Mouse (Mus musculus) gonadal fat pad, adult 2 months (tissue): ENCODE results near the gene Clasp1. TPM values are rescaled to one million over a fixed set of nuclear protein-coding genes. Genes with fewer than 3 reads are reported as not detected.

ENCODE experiments used
- DNase-seq: peaks from one replicate; pipeline ENCODE4 v3.0.0-alpha.2; 2012; ENCODE audit warnings: low read depth
- polyA plus RNA-seq: library from polyadenylated mRNA; depleted of rRNA; stranded (reverse); fragments of >200 nt; gene quantifications from 2 replicates; pipeline ENCODE4 v1.2.3, GENCODE M21; 2012; rRNA removed

Clasp1 gene
- 19.1 and 23.2 TPM in 2 replicates for polyA plus RNA-seq

DNA sequence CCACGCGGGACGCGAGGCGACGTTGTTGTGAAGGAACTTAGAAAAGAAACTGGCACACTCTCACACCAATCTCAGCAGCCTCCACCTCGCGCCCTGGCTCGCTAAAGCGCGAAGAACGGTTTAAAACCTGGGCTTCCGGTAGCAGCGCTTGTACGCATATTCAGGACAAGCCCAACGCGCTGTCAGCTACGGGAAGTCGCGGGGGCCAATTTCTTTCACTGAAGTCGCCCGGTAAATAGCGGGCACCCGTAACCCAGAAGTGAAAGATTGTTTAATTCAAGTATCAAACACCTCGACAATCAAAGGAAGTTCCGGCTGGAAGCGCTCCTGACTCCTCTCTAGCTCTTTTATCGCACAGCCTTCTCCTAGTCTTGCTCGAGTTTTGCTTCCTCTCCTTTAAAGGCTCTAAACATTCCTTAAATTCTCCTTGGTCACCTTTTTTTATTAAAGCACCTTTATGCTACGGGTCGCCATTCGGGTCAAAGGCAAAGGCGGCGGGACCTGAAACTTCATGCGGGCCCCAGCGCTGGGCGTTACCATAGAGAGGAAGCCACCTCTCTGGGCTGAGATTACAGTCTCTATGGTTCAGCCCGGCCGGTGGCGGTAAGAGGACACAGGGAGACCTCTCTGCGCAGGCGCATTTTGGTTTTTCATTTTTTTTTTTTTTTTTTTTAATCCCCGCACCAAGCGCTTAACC, at the start of gene Clasp1:
Gene Clasp1 (plus strand): TSS at position 302 of the 697 bp plus-strand sequence.
- peak; percentile 92 for DNase-seq

DNA sequence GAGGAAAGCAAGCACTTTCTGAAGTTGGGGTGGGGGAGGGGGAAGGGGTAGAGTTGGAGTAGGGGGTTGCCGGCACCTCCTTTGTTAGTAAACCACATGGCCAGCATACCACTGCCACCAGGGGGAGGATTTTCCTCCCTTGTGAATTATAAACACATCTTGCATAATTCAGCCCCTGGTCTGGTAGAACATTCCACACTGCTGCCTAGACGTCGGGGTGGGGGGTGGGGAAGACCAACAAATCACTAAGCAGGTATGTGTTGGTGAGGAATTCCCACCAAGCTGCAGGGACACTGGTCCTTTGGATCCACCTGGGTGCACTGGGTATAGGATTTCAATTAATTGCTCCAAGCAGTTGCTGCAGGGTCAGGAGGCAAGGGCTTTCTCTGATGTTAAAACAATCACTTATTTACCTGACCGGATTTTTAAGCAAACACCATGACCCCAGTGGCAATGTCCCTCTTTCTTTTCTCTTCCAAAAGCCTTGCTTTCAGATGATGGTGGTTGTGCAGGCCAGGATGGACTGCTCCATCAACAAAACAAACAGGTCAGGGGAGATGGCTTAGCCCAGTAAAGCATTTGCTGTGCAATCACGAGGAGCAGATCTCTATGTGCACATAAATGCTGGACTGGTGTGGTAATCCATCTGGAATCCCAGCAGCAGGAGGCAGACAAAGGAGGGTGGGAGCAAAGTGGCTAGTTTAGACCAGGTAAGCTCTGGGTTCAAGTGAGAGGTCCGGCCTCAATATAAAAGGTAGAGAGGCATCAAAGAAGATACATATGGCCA, 45.0 kb upstream of the Clasp1 start:
- no peak for DNase-seq

DNA sequence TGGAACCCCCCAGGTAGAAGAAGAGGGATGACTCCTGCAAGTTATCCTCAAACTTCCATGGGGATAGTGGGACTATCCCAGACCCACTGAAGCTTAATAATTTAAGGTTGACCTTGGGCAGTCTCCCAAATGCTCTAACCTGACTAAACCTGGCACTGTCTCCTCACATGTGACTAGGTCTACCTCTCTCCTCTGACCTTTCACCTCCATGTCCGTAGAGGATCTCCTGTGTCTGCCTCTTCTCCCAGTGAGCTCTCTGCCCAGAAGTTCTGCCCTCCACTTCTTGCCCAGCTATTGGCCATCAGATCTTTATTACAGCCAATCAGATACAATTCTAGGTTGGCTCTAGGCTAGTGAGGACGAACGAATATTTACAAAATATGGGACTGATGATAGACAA, 38.9 kb upstream of the Clasp1 start:
- no peak for DNase-seq

DNA sequence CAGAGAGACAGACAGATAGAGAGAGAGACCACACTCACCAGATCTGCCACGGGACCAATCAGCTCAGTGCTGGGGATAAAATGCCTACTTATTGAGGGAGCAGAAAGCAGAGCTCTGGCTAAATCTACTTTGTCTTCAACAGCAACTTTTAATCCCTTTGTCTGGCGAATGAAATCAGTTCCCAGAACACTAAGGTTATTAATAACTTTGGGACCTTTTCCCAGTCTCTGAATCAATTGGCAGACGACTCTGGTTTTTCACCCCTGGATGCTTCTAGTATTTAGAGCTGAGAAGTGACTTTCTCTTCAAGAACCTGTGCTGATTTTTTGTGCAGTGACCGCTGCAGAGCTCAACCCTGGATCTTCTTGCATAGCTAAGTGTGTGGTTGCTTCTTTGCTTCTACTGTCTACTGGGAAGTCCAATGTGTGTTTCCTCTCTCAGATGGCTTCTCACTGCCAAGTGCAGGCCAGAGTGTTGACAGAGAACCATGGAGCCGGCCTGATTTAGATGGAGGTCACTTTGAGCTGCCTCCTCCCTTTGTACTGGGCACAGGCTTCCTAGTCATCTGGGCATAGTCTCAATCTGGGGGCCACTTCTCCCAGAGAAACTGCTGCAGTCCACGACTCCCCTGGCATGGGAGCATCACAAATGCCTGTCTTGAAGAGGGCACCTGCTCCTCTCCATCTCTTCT, 29.6 kb upstream of the Clasp1 start:
- no peak for DNase-seq

DNA sequence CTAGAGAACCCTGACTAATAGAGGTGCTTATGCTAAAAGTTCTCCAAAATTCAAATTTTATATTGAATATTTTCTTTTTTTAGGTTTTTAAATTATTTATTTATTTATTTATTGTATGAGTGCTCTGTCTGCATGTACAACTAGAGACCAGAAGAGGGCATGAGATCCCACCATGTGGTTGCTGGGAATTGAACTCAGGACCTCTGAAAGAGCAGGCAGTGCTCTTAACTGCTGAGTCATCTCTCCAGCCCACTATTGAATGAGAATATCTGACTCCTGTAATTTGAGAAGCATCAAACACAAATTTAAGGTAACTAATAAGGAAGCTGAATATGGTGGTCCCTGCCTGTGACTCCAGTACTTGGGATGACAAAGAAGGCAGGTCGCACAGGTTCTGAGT, 20.9 kb upstream of the Clasp1 start:
- DNase-seq = no peak

DNA sequence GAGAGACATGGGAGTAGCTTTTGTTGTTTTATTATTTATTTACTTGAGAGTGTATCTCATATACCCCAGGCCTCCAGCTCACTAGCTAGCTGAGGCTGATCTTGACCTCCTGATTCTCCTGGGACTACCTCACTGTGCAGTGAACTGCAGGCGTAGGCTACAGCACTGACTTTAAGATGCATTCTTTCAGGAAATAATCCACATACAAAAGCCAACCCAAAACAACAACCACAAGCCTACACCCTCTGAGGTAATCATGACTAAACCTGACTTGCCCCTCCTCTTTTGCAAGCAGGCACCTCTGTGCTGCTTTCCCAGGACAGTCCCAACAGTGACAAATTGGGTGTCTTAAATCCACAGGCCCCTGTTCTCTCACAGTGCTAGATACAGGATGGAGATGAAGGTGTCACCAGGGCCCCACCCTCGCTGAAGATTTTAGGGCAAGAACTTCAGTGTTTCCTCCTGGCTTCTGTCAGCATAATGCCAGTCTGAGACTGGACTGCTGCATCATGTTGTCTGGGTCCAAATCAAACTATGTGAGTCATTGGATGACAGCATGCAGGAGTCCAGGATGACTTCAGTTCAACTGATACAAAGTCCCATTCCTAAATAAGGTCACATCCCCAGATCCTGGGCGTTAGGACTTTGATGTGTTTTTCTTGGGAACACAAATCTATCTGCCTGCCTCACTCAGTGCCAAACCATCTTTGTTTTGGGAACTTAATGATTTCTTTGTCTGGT, 20.0 kb upstream of the Clasp1 start:
- no peak for DNase-seq

DNA sequence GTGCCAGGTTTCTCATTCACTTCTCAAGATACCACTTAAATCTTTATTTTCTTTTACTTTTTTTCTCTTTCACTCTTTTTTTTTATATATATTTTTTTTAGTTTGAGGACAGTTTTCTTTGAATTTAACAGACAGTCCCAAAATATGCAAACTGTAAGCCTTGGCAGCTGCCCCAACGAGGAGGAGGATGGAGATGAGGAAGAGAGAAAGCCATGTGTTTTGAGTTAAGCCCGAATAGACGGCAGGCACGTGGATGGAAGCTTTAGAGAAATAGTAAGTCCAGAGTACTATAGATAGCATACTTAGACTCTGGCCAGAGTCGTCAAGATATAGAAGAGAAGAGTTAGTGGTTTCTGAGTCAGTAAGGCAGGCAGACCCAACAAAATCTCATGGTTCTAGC, 11.1 kb upstream of the Clasp1 start:
- DNase-seq = no peak

DNA sequence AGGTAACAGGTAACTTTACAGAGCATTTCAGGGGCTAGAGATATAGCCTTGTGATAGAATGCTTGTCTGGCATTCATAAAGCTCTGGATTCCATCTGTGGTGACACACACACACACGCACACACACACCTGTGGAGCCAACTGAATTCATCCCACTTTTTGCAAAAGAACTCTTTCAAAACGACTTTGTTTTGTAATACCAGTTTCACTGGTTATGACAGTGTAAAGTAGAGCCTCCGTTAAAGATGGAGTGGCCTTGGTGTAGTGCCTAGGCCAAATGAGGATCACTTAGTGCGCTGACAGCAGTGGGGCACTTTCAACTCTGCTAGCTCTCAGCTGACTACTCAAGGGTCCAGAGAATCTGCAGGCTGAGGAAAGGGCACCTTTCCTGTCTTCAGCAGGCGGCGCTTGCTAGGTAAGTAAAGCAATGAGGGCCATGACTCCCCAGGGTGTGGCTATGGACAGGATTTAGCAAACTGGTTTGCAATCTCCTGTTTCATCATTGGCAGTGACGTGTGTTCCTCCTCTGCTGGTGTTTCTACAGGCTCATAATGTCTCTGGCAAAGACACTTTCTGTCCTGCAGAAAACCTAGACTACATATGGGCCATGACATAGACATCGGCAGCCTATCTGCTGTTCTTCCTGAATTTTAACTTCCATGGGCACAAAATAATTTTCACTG, 8.6 kb upstream of the Clasp1 start:
- DNase-seq = no peak

DNA sequence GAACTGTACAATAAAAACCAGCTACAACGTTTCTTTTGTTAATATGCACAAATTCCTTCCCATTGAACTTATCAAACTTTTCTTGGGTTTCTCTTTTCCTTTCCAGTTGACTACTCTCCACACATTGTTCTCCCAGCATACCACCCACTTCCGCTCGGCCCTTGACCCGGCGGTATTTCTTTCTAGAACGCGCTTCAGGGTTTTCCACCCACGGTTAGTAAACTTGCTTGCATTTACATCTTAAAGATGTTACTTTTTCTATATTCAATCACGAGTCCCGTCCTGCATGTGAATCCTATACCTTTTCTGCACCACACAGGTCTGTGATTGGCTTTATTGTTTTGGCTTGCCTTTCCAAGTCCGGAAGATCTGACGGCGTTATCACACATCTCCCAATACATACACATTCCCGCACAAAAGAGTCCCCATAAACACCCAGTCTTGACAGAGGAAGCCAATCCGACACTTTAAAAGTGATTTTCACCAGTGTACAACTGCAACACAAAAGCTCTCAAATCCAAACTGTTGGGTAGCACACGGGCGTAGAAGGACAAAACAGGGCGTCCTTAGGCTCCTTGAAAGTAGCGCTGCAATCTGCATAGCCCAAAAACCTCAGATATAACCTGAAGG, 616 bp upstream of the Clasp1 start:
- no peak for DNase-seq

DNA sequence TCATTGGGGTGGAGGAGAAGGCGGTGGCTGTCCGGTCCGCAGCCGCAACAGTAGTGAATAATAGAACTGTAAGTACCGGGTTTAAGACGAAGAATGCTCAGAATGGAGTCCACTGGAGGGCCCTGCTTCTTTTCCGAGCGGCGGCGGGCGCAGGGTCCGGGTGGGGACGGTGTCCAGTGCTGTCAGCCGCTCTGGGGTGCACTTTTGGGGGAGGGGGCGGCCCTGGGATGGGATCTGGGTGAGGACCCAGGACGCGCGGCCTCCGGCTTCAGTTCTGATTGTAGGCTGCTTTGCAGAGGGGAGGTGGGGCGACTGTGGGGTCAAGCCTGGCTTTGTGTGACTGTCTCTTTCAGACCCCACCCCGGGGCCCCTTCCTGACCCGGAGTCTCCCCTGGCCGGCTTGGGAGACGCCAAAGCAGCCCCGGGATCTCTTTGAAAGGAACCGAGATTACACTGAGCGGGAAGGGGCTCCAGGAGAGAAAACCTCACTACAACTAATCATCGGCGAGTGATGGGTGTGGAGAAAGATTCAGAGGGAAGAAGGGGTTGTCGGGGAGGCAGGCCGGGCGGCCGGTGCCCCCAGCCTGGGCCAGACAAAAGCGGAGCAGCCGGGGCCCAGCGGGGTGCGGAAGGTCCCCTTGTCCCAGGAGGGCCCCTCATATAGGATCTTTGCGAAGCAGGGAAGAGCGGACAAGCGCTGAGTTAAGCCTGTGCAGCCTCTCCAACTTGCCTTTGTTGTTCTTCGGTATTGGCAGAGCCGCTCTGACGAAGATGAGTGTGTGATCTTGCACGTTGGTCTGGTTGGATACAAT, 802 bp downstream of the Clasp1 start:
- no peak for DNase-seq

DNA sequence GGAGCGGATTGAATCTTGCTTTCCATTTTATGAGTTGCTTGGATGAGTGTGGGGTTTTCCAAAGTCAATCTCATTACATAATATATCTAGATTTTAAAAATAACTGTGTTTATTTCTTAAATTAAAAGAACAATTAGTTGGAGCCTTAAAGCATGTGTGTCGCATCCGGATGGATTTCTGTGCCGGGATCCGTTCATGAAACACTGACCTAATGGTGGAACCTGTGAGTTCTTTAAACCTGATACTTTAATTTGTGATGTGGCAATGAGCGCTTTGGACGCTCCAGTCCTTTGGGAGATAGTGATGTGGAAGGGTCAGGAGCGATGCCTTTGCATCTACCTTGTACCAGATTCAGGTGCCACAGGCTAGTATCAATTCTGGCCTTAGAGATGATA, 1.4 kb downstream of the Clasp1 start:
- no peak for DNase-seq

DNA sequence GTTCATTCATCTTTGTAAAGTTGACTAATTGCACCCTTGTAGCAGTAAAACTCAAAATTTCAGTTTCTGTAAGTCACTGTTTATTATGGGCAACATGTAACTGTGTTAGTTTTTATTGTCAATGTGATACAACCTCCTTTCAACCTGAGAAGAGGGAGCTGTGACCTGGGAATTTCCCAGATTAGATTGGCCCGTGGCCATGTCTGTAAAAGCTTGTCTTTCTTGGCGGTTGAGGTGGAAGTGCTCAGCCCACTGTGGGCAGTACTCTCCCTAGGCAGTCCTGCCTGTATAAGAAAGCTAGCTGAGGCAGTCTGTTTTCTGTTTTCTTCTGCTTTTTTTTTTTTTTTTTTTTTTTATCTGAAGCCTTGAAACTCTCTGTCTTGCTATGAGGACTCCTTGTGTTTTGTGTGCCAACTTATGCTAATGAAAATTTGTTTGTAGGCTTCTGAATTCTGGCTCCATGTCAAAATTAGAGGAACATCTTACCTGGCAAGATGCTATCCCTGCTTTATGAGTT, 2.1 kb downstream of the Clasp1 start:
- DNase-seq = no peak

DNA sequence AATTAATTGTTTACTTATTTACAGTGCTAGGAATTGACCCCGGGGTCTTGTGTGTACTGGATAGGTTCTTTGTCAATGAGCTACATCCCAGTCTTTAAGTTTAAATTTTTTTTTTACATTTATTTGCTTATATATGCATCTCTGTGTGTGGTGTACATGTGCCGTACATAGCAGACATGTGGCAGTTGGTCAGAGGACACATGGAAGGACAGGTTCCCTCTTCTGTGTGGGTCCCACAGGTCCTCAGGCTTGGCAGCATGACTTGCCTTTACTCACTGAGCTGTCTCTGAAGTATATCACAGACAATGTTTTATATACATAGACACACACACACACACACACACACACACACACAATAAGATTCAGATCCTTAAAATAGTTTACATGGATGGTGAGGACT, 3.4 kb downstream of the Clasp1 start:
- no peak for DNase-seq

DNA sequence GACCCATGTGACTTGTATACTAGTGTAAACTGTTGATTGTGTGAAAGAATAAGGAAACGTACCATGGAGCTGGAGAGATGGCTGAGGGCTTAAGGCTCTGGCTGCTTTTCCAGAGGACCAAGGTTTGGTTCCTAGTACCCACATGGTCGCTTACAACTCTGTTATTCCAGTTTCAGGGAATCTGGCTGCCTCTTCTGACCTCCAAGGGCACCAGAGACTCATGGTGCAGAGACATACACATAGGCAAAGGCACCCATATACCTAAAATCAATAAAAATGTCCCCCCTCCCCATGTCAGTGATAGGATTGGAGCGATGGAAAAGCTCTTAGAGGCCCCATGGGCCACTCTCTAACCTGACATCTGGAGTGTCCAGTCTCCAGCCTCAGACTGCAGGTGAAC, 5.1 kb downstream of the Clasp1 start:
- no peak for DNase-seq

DNA sequence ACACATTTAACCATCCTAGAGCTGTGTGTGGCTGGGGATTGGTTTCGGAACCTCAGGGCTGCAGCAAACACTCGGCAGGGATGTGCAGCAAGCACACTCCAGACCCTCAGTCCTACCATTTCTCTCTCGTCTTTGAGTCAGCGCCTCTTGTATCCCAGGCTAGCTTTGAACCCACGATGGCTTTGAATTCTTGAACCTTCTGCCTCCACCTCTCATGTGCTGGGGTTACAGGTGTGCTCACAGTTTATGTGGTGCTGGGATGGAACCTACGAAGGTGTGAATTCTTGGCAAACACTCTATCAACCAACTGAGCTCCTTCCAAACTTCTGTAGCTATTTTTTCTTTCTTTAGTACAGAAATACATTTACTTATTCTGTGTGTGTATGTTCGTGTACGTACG, 9.0 kb downstream of the Clasp1 start:
- DNase-seq = no peak

DNA sequence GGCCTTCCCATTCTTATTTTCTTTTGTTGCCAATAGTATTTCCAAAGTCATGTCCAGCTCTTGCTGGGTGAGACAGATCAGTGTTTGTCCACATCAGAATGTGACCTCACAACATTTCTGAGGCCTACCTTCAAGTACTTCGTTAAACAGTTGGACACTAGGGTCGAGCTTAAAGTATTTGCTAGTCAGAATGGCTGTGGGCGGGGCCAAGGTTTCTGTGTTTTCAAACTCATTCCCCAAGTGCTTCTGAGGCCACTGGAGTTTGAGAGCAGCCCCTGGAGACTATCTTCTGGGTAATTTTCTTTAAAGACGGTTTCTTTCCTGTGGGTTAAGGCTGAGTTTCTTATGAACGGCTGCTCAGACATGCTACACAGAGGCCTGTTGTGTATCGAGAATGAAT, 9.7 kb downstream of the Clasp1 start:
- no peak for DNase-seq

DNA sequence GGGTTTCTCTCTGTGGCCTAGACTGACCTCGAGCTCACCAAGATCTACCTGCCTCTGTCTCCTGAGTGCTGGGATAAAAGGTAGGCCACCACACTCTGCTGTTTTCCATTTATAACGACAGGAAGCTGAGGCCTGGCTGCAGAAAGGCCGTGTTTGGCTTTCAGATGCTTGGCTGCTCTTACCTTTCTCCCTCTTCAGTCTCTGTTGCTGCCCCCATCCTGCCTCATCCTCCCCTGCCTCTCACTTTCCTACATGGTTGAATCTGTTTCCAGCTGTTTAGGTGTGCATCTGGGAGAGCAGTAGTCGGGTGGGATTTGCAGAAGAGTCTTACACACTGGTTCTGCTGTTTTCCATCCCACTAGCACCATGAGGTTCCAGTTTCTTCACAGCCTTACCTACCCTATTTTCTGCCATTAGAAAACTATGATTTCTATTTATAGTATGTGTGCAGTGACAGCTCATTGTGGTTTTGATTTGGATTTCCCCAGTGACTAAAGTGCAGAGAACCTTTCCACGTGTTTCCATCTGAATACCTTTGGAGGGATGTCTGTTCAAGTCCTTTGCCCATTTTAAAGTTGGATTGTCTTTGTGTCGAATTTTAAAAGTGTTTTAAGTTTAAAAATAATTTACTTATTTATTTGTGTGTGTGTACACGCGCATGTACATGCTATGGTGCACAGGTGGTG, 10.9 kb downstream of the Clasp1 start:
- no peak for DNase-seq

DNA sequence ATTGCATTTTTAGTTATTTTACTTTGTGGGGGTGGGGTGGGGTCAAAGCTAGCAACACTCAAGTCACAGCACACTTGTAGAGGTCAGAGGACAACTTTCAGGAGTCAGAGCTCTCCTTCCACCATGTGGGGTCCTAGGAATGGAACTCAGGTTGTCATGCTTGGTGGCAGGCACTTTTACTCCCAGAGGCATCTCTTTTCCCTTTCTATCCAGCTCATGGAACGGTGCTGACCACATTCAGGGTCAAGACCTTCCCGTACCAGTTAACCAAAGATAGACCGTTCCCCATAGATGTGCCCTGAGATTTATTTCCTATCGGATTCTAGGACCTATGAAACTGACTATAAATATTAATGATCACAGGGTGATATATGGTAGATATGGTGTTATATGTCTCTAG, 13.1 kb downstream of the Clasp1 start:
- DNase-seq = no peak

DNA sequence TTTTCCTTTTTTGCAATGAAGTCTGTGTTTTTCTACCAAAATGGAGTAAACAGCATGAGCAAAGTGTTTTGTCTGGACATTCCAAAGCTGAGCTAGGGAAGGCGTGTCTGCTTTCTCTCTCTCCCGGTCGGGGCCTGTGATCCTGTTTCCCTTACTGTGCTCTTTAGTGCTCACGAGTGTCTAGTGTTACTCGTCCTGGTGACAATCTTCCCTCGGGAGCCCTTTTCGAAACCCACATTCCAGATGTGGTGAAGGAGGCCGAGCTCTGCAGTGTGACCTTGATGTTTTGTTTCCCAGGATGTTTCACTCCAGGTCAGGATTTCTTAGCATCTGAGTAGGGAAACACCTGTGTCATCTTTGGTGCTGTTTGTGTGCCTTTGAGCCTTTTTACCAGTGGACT, 13.7 kb downstream of the Clasp1 start:
- DNase-seq = no peak
